Mouse (Mus musculus) layer of hippocampus, adult 18-20 months (tissue): ENCODE results near the gene Abcd3. TPM values are rescaled to one million over a fixed set of nuclear protein-coding genes. Genes with fewer than 3 reads are reported as not detected.

Experiments used
- DNase-seq, 2 experiments: peaks; one replicate each; pipeline ENCODE4 v3.0.0; 2022; ENCODE audit warnings: low spot score in 2 of 2
- long read RNA-seq: library from polyadenylated mRNA; stranded (forward); transcript quantifications from one replicate; pipeline ENCODE4 v2.0.0, GENCODE M21; 2021
- total RNA-seq, 2 experiments: library from RNA; stranded (reverse); gene quantifications; 2 replicates each; pipeline ENCODE4 v1.2.3; 2021

Abcd3 gene
- total RNA-seq: 10 to 100 TPM; 54.1 to 55.7 TPM
- long read RNA-seq, transcript Abcd3-201 (23 exons, 3,489 nt): major isoform, 63 of 73 reads
- long read RNA-seq, partial matches to known transcripts: 0 of 73 reads
- long read RNA-seq, other reads (novel, unspliced or antisense): 10 of 73 reads

GRCm38 (mm10) chr3:121814877-121815548 is at the start of gene Abcd3:
Abcd3 (minus strand) TSS chr3:121815302.
- DNase-seq: peak; percentile 69 to 87

- no peak for DNase-seq
Measured at GRCm38 (mm10) chr3:121859142-121859541, 44.0 kb upstream of the Abcd3 start.

GRCm38 (mm10) chr3:121856131-121856530 is 41.0 kb upstream of the Abcd3 start:
- DNase-seq: no peak

- peak in 1 of 2 experiments; percentile 11 for DNase-seq
Measured at GRCm38 (mm10) chr3:121853781-121854520, 38.8 kb upstream of the Abcd3 start.

- no peak for DNase-seq
Measured at GRCm38 (mm10) chr3:121852074-121852826, 37.1 kb upstream of the Abcd3 start.

- no peak for DNase-seq
Measured at GRCm38 (mm10) chr3:121851006-121851405, 35.9 kb upstream of the Abcd3 start.

- DNase-seq: no peak
Measured at GRCm38 (mm10) chr3:121850381-121850780, 35.3 kb upstream of the Abcd3 start.

- DNase-seq: no peak
Measured at GRCm38 (mm10) chr3:121847296-121847695, 32.2 kb upstream of the Abcd3 start.

- DNase-seq: no peak
Measured at GRCm38 (mm10) chr3:121844658-121845057, 29.6 kb upstream of the Abcd3 start.

GRCm38 (mm10) chr3:121844013-121844412 is 28.9 kb upstream of the Abcd3 start:
- DNase-seq: no peak

- no peak for DNase-seq
Measured at GRCm38 (mm10) chr3:121843254-121843653, 28.2 kb upstream of the Abcd3 start.

- DNase-seq: no peak
Measured at GRCm38 (mm10) chr3:121842306-121842860, 27.3 kb upstream of the Abcd3 start.

- DNase-seq: no peak
Measured at GRCm38 (mm10) chr3:121841412-121842014, 26.4 kb upstream of the Abcd3 start.

- no peak for DNase-seq
Measured at GRCm38 (mm10) chr3:121840351-121840750, 25.2 kb upstream of the Abcd3 start.

GRCm38 (mm10) chr3:121834732-121835131 is 19.6 kb upstream of the Abcd3 start:
- DNase-seq: no peak

- DNase-seq: no peak
Measured at GRCm38 (mm10) chr3:121834250-121834649, 19.1 kb upstream of the Abcd3 start.

GRCm38 (mm10) chr3:121825092-121825491 is 10.0 kb upstream of the Abcd3 start:
- DNase-seq: no peak

GRCm38 (mm10) chr3:121824319-121824718 is 9.2 kb upstream of the Abcd3 start:
- DNase-seq: no peak

- DNase-seq: no peak
Measured at GRCm38 (mm10) chr3:121822643-121823042, 7.5 kb upstream of the Abcd3 start.

GRCm38 (mm10) chr3:121821559-121822143 is 6.5 kb upstream of the Abcd3 start:
- no peak for DNase-seq
